Mouse (Mus musculus) adrenal gland, adult 10 weeks (tissue): Measurements from ENCODE around the gene Tbx3. TPM values are rescaled to one million over a fixed set of nuclear protein-coding genes. Genes with fewer than 3 reads are reported as not detected.

ENCODE experiments used
- polyA plus RNA-seq: library from polyadenylated mRNA; stranded (reverse); fragments of 350-450 nt; fragmentation: Illumina TruSeq; extraction: RNeasy Lipid Tissue Mini Kit (QIAGEN cat#74804); gene quantifications from one replicate; pipeline ENCODE4 v1.2.3, GENCODE M21; 2014; ENCODE audit warnings: low read depth, low replicate concordance

Tbx3 gene
- 192 TPM for polyA plus RNA-seq

DNA sequence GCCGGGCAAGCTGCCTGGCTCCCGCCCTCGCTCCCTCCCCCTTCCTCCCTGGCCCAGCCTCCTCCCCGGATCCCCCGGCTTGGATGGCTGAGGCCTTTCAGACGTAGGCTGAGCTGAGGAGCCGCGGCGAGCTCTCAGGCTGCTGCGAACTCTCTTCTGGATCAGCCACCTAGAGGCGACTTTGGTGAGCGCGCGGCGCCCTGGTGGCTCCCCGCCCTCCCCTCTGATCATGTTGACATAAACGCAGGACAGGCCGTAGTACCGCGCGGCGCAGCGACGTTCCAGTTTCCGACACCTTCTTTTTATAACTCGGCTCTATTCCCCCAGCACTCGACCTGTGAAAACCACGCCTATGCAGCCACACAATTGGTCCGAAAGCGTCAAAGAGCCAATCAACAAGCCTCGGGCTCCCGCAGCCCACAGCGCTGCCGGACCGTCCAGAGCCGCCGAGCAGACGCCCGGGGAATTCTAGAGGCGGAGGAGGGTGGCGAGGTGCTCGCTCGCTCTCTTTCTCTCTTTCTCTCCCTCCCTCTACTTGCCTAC is at the start of gene Tbx3:
Gene Tbx3, plus strand, starts transcription at position 104 of the 543 bp plus-strand sequence.

Other genes with a start within 250 kb of the Tbx3 start
- not detected for gene Tbx5, start 162.0 kb downstream of the Tbx3 start, polyA plus RNA-seq